Mouse (Mus musculus): ENCODE data around the gene Sectm1b.
A peak's percentile ranks its signal among the peaks of the same experiment; 100 is the strongest.

The Sectm1b gene

GRCm38 (mm10) chr11:121033118-121033517 is 30.3 kb downstream of the Sectm1b start:
- DNase-seq (ENCODE audit: low read depth in 2 of 2, low spot score in 2 of 2), result no peak

GRCm38 (mm10) chr11:121027259-121027658 is 36.1 kb downstream of the Sectm1b start:
- DNase-seq (ENCODE audit: low read depth in 2 of 2, low spot score in 2 of 2), result no peak

GRCm38 (mm10) chr11:121024163-121024562 is 39.2 kb downstream of the Sectm1b start:
- DNase-seq (ENCODE audit: low read depth in 2 of 2, low spot score in 2 of 2), result no peak

GRCm38 (mm10) chr11:121019501-121019900 is 43.9 kb downstream of the Sectm1b start:
- DNase-seq (ENCODE audit: low read depth in 2 of 2, low spot score in 2 of 2), result peak; percentile 42

GRCm38 (mm10) chr11:121017703-121018102 is 45.7 kb downstream of the Sectm1b start:
- peak; percentile 55 to 64 for DNase-seq (ENCODE audit: low read depth in 2 of 2, low spot score in 2 of 2)

GRCm38 (mm10) chr11:121015472-121015871 is 47.9 kb downstream of the Sectm1b start:
- no peak for DNase-seq (ENCODE audit: low read depth in 2 of 2, low spot score in 2 of 2)

GRCm38 (mm10) chr11:121014896-121015300 is 48.5 kb downstream of the Sectm1b start:
- no peak for DNase-seq (ENCODE audit: low read depth in 2 of 2, low spot score in 2 of 2)

- no peak for DNase-seq (ENCODE audit: low read depth in 2 of 2, low spot score in 2 of 2)
Measured at GRCm38 (mm10) chr11:121013656-121014055, 49.7 kb downstream of the Sectm1b start.

GRCm38 (mm10) chr11:121010044-121010755 is 53.2 kb downstream of the Sectm1b start:
- no peak for DNase-seq (ENCODE audit: low read depth in 2 of 2, low spot score in 2 of 2)

- DNase-seq (ENCODE audit: low read depth in 2 of 2, low spot score in 2 of 2), result no peak
Measured at GRCm38 (mm10) chr11:121006184-121006583, 57.2 kb downstream of the Sectm1b start.

GRCm38 (mm10) chr11:121004281-121004680 is 59.1 kb downstream of the Sectm1b start:
- no peak for DNase-seq (ENCODE audit: low read depth in 2 of 2, low spot score in 2 of 2)
